Mouse (Mus musculus): ENCODE measurements at regions not wholly inside any gene's neighbourhood (a gene's known extent, or its start where the extent isn't known, plus 50 kb on each side); places are given as distances from the start of the nearest gene placed in this dataset.
"Not testable (repeated sequence)": the region's sequence is repeated elsewhere in the genome, so short reads cannot be mapped to it uniquely, and the experiment has no call there.

DNA sequence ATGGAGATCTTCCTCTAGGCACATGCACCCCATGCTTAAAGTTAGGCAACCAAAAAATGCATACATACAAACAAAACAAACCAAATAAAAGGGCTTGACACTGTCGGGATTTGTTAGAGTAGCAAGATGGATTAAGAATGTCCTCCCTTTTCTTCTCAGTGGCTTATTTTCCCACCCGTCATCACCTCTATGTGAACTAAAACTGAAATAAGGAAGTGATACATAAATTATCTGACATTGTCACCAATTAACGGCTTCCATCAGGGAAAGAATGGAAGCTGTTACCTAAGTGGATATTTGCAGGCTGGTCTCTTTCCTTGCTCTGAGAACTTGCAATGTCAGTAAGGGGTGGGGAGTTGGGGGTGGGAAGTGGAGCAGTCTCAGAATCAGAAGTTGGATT is 541.5 kb downstream of the Diaph3 start:
- no peak for ATAC-seq (ENCODE audit: low FRiP score, low read depth)
- 60% methylated on average over 3 of the region's 3 CpGs for WGBS
- Histone ChIP-seq H3K36me3 (ENCODE audit: control insufficient read depth, insufficient read depth, low read length) (no peaks in the 10 kb centered on the region), H3K4me1 (ENCODE audit: control insufficient read depth, insufficient read depth, low read length) (no peaks in the 10 kb centered on the region), H3K9me3 (ENCODE audit: control insufficient read depth, low read length) (no peaks in the 10 kb centered on the region), H3K27ac (replicated peaks; ENCODE audit: low read depth, low read length) (no peak overlapping the region), H3K4me2 (replicated peaks; ENCODE audit: low read depth, low read length, severe bottlenecking) (no peak overlapping the region), H3K4me3 (replicated peaks; ENCODE audit: low read length) (no peak overlapping the region), H3K27me3 (ENCODE audit: control insufficient read depth, insufficient read depth, low read length) (no peaks in the 10 kb centered on the region), H3K9ac (ENCODE audit: low read depth, low read length, severe bottlenecking) (no peak overlapping the region)
- DNase-seq (ENCODE audit: low spot score): no peak
- no peak for TF ChIP-seq POLR2A (IDR thresholded peaks at IDR 0.05; ENCODE audit: borderline replicate concordance, extremely low read depth, insufficient read depth, insufficient read length)

DNA sequence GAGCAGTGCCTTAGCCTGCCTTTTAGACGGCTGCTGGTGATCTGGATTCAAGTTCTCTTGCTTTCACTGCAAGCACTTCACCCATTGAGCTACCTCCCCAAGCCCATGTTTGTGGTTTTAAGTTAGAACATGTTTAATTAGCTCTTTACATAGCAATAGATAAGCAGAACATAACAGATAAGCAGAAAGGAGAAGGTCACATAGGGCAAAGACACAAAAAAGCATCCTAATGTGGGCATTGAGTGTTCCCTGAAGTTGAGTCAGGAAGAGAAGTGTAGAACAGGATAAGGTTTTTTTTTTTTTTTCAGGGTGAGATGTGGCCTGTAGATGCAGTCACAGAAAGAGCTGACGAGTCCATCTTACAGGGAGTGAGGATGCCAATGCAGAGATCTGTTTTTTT is 552.5 kb downstream of the Diaph3 start:
- 82% methylated on average over 2 of the region's 2 CpGs for WGBS

DNA sequence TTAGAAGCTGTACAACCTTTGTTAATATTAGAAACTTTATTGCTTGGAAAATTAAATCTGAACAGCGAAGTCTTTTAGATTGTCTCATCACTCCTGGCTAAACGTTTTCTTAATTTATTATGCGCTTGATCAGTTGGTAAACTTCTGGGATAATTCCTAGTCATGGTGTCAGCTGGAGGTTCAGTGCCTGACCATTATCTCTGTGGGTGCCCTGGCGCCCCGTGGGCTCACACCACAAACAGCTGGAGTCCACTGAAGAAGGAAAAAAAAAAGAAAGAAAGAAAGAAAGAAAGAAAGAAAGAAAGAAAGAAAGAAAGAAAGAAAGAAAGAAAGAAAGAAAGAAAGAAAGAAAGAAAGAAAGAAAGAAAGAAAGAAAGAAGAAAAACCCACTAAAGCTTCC is 555.1 kb downstream of the Diaph3 start:
- WGBS: 63% methylated on average over 5 of the region's 5 CpGs
- H3K9ac ChIP-seq (ENCODE audit: low read depth, low read length, severe bottlenecking); H3K9me3 ChIP-seq (ENCODE audit: control insufficient read depth, low read length); H3K27me3 ChIP-seq (ENCODE audit: control insufficient read depth, insufficient read depth, low read length); H3K36me3 ChIP-seq (ENCODE audit: control insufficient read depth, insufficient read depth, low read length); H3K27ac ChIP-seq (replicated peaks; ENCODE audit: low read depth, low read length); H3K4me3 ChIP-seq (replicated peaks; ENCODE audit: low read length); H3K4me2 ChIP-seq (replicated peaks; ENCODE audit: low read depth, low read length, severe bottlenecking); ATAC-seq (ENCODE audit: low FRiP score, low read depth); H3K4me1 ChIP-seq (ENCODE audit: control insufficient read depth, insufficient read depth, low read length); DNase-seq (ENCODE audit: low spot score): not testable (repeated sequence)

More for the DNA sequence above, 552.5 kb downstream of the Diaph3 start:
- Histone ChIP-seq H3K4me1 (ENCODE audit: control insufficient read depth, insufficient read depth, low read length) (no peaks in the 10 kb centered on the region), H3K9me3 (ENCODE audit: control insufficient read depth, low read length) (no peaks in the 10 kb centered on the region), H3K27ac (replicated peaks; ENCODE audit: low read depth, low read length) (no peak overlapping the region), H3K27me3 (ENCODE audit: control insufficient read depth, insufficient read depth, low read length) (no peaks in the 10 kb centered on the region), H3K4me3 (replicated peaks; ENCODE audit: low read length) (no peak overlapping the region), H3K4me2 (replicated peaks; ENCODE audit: low read depth, low read length, severe bottlenecking) (no peak overlapping the region), H3K36me3 (ENCODE audit: control insufficient read depth, insufficient read depth, low read length) (no peaks in the 10 kb centered on the region), H3K9ac (ENCODE audit: low read depth, low read length, severe bottlenecking) (no peak overlapping the region)
- ATAC-seq (ENCODE audit: low FRiP score, low read depth) (no peak), DNase-seq (ENCODE audit: low spot score) (no peak)
- TF ChIP-seq POLR2A (IDR thresholded peaks at IDR 0.05; ENCODE audit: borderline replicate concordance, extremely low read depth, insufficient read depth, insufficient read length): no peak

DNA sequence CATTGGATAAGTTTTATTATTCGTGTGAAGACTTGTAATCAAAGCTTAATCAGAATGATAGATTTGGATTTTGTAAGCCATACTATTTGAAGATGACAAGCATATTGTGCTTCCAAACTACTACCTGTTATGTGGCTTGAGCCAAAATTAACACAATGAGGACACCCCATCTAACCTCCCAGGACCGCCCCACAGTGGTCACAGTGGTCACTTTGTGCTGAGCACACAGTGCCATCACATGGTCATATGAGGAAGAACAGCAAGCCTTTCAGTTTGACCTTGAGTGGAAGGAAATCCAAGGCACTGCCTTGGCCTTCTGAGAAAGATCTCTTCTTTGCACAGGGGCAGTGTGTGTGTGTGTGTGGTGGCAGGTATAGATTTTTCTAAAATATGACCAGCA is 578.3 kb downstream of the Diaph3 start:
- DNase-seq (ENCODE audit: low spot score): no peak
- no peak for ATAC-seq (ENCODE audit: low FRiP score, low read depth)
- H3K9me3 ChIP-seq (ENCODE audit: control insufficient read depth, low read length): no peaks in the 10 kb centered on the region
- no peak overlapping the region for H3K4me2 ChIP-seq (replicated peaks; ENCODE audit: low read depth, low read length, severe bottlenecking)
- H3K9ac ChIP-seq (ENCODE audit: low read depth, low read length, severe bottlenecking): no peak overlapping the region
- H3K27ac ChIP-seq (replicated peaks; ENCODE audit: low read depth, low read length): no peak overlapping the region
- no peak for TF ChIP-seq POLR2A (IDR thresholded peaks at IDR 0.05; ENCODE audit: borderline replicate concordance, extremely low read depth, insufficient read depth, insufficient read length)
- H3K4me3 ChIP-seq (replicated peaks; ENCODE audit: low read length): no peak overlapping the region
- no peaks in the 10 kb centered on the region for H3K27me3 ChIP-seq (ENCODE audit: control insufficient read depth, insufficient read depth, low read length)
- no peaks in the 10 kb centered on the region for H3K4me1 ChIP-seq (ENCODE audit: control insufficient read depth, insufficient read depth, low read length)
- H3K36me3 ChIP-seq (ENCODE audit: control insufficient read depth, insufficient read depth, low read length): no peaks in the 10 kb centered on the region
- WGBS: 57% methylated on average over 2 of the region's 2 CpGs

DNA sequence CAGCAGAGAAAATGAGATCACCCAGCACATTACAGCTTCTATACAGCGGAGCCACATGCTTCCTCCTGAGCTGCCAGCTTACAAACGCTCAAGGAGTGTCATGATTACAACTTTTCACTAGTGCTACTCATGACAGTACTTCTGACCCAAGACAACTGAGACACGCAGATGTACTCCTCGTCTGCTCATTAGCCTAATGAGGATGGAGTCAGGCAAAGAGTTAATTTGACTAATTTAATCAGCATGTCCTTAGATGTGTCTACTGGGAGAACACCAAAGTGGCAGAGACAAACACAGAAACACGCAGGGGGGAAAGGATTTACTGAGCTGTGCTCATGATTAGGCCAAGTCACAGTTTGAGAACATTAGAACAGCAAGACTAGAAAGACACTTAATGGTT is 603.0 kb downstream of the Diaph3 start:
- Histone ChIP-seq H3K9ac (ENCODE audit: low read depth, low read length, severe bottlenecking) (no peak overlapping the region), H3K36me3 (ENCODE audit: control insufficient read depth, insufficient read depth, low read length) (no peaks in the 10 kb centered on the region), H3K27me3 (ENCODE audit: control insufficient read depth, insufficient read depth, low read length) (no peaks in the 10 kb centered on the region), H3K9me3 (ENCODE audit: control insufficient read depth, low read length) (no peaks in the 10 kb centered on the region), H3K4me3 (replicated peaks; ENCODE audit: low read length) (no peak overlapping the region), H3K4me1 (ENCODE audit: control insufficient read depth, insufficient read depth, low read length) (no peaks in the 10 kb centered on the region), H3K4me2 (replicated peaks; ENCODE audit: low read depth, low read length, severe bottlenecking) (no peak overlapping the region), H3K27ac (replicated peaks; ENCODE audit: low read depth, low read length) (no peak overlapping the region)
- ATAC-seq (ENCODE audit: low FRiP score, low read depth) (no peak), DNase-seq (ENCODE audit: low spot score) (no peak)
- 61% methylated on average over 5 of the region's 5 CpGs for WGBS
- TF ChIP-seq POLR2A (IDR thresholded peaks at IDR 0.05; ENCODE audit: borderline replicate concordance, extremely low read depth, insufficient read depth, insufficient read length): no peak

DNA sequence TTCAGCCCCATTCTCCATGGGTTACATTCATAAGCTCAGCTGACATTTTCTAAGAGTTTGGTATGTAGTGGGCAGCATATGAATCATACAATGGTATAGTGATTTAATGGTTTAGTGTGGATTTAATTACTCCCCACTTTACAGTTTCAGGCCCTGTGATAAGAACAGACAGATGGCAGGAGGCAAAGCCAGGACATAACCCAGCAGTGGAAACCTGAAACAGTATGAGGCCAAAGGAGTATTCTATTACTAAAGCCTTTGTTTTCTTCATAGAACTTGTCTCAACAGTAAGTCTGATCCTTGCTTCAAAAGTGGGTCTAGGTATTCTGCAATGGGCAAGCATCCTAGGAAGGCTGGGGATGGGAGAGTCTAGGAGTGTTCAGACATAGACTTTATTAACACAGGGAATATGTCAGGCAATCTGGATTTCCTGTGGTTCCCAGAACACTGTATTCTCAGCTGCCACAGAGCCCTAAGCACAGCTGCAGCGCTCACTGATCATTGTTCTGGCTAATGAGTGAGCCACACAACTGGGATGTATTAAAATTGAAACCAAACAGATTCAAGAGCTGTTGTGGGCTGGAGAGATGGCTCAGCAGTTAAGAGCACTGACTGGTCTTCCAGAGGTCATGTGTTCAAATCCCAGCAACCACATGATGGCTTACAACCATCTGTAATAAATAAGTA is 604.6 kb downstream of the Diaph3 start:
- ATAC-seq (ENCODE audit: low FRiP score, low read depth): peak; percentile 47; the same call in 1 of the 2 replicates
- H3K9me3 ChIP-seq (ENCODE audit: control insufficient read depth, low read length): no peaks in the 10 kb centered on the region
- no peaks in the 10 kb centered on the region for H3K36me3 ChIP-seq (ENCODE audit: control insufficient read depth, insufficient read depth, low read length)
- no peaks in the 10 kb centered on the region for H3K4me1 ChIP-seq (ENCODE audit: control insufficient read depth, insufficient read depth, low read length)
- H3K4me3 ChIP-seq (replicated peaks; ENCODE audit: low read length): no peak overlapping the region
- no peak overlapping the region for H3K4me2 ChIP-seq (replicated peaks; ENCODE audit: low read depth, low read length, severe bottlenecking)
- 56% methylated on average over 1 of the region's 1 CpGs for WGBS
- H3K27me3 ChIP-seq (ENCODE audit: control insufficient read depth, insufficient read depth, low read length): no peaks in the 10 kb centered on the region
- H3K27ac ChIP-seq (replicated peaks; ENCODE audit: low read depth, low read length): no peak overlapping the region
- peak; percentile 29 for DNase-seq (ENCODE audit: low spot score)
- no peak for TF ChIP-seq POLR2A (IDR thresholded peaks at IDR 0.05; ENCODE audit: borderline replicate concordance, extremely low read depth, insufficient read depth, insufficient read length)
- H3K9ac ChIP-seq (ENCODE audit: low read depth, low read length, severe bottlenecking): no peak overlapping the region

All from limb, embryonic 14.5 days (tissue).